Mouse (Mus musculus): ENCODE results near the gene Zfp729b.

GRCm38 (mm10) chr13:67609066-67609876 lies at the start of gene Zfp729b:
- no peak for TF ChIP-seq CTCF (IDR thresholded peaks at IDR 0.05; ENCODE audit: control insufficient read depth, insufficient read depth, insufficient replicate concordance, low read depth, low read length)
- no peak for TF ChIP-seq POLR2A (IDR thresholded peaks at IDR 0.05; ENCODE audit: control insufficient read depth, low read depth, low read length)
